Mouse (Mus musculus) CH12F3 (cell line): ENCODE data around the gene Lcor.

Source experiments
- in situ Hi-C: fragments of 300-500 bp; cut with MboI; formaldehyde crosslinking; loops from 2 replicates; pipeline ENCODE4 v1.14.3; 2020; ENCODE audit warnings: low sequenced_read_pairs

The Lcor gene

DNA sequence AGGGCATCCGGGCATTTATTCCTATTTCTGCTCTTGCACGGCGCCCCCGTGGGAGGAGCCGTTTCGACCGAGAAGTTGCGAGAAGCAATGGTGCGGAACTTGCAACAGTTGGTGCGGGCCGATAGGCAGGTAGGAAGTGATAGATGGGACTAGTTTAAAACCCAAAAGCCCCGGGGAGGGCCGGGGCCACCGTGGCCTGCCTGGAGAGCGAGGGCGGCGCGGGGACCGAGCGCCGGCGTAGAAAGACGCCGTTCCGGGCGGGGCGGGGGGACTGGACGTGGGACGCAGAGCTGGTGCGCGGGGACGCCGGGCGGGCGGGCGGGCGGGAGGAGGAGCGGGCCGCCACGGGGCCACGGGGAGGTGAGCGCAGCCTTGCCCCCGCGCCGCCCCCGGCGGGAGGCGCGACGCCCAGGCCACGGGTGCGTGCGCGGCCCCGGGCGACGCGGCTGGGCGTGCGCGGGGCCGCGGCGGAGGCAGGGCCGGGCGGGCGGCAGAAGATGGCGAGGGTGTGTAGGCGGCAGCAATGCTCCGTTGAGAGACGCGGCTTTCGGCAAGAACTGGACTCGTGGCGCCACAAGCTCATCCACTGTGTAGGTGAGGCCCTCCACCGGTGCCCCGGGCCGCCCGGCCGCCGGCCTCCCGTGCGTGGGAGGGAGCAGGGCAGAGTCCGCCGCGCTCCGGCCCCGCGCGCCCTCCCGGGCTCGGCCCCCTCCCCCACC is at the start of gene Lcor:
TSS of gene Lcor (plus strand) at position 448 of the 719 bp plus-strand sequence.
- in situ Hi-C loops, result no loop called here

DNA sequence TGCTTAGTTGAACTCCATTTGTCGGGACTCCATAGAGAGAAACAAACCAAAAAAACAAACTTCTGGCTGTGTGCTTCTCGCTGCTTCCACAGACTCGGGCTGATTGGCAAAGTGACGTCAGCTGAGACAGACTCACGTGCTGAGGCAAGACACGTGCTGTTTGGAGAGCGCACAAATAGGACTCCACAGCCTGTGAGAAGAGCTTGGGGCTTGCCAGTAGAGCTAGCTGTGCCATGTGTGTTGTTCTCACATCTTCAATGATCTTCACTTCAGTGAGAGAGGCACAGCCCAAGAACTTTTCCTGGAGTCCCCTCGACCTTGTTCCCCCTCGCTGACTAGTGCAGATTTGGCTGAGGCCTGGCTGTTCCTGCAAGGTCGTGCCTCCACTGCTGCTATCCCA is 47.1 kb upstream of the Lcor start:
- in situ Hi-C loops, result no loop called here

DNA sequence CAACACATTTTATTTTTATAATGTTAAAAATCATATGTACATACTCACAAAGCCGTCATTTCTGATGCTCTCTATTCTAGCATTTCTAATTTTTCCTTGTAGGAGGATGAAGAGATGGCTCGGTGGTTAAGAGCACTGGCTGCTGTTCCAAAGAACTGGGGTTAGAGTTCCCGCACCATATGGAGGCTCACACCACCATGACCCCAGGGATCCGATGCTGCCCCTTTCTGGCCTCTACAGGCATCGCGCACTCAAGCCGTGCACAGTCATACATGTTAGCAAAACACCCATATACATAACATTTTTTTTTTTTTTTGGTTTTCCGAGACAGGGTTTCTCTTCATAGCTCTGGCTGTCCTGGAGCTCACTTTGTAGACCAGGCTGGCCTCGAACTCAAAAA is 46.0 kb upstream of the Lcor start:
- in situ Hi-C loops, result no loop called here

DNA sequence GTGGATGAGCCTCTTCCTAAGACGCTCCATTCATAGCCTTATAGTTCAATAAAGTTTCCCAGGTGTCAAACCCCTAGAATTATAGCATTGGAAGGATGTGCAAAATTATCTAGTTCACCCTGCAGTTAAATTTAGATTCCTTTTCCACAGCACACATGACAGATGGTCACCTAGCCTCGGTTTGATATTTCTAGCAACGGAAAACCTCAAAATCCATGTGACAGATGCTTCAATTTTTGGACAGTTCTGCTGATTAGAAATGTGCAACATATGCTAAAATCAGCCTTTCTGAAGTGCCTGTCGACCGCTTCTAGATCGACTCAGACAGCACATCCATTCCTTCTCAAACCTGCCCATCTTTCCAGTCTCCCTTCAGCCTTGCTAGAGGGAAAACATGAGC is 43.5 kb upstream of the Lcor start:
- in situ Hi-C loops, result no loop called here

DNA sequence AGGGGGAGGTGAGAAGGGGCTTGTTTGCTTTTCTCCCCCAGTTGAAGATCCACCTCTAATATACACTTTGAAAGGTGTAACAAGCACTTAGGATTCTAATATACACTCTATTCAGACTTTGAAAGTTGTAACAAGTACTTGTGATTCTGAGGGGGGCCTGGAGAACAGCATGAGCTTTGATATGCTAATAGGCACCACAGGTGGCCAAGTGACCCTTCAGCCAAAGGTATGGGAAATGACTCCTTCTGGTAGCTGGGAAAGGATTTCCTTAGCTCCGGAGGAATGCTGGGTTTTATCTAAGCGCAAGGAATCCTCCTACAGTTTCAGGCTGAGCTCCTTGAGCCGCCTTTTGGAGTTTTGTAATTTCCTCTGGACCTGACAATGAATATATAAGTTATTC is 41.0 kb upstream of the Lcor start:
- in situ Hi-C loops, result no loop called here

DNA sequence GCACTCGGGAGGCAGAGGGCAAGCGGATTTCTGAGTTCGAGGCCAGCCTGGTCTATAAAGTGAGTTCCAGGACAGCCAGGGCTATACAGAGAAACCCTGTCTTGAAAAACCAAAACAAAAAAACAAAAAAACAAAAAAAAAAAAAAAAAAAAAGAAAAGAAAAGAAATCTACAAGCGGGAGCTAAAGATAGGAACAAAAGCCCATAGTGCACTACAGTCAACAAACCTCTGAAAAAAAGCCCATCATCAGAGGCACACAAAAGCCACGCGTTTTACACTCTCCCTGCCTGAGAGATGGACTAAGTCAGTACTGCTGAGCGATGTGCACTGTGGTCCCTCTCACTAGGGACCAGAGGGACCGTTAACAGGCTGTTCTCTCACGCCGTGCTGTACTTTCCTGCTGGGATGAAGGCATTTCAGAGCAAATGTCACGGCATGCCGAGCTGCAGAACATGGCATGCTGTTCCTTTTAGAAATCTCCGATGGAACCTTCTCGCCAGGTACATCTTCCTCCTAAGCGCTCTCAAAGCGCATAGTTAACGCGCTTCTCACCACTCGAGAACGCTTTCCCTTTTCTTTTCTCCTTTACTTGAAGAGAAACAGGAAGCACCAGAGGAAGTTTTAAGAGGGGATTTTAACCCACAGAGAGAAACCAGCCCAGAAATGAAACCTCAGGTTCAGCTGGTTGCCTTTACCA is 40.4 kb upstream of the Lcor start:
- in situ Hi-C loops, result no loop called here

DNA sequence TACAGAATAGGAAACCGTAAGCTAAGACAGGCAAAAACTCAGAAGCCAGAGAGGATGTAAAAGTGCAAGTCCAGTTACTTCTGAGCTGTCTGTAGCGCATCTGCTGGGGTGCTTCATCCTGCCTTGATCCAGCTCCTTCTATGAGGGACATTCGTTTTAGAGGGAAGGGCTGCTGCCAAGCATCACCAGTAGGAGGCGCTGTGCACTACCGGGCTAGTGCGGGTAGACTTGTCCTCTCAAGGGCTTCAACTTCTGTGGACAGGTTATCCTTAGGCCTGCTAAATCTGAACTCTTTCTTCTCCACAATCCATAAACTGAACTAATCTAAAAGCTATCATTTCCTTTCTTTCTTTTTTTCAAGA is 39.8 kb upstream of the Lcor start:
- in situ Hi-C loops, result no loop called here

DNA sequence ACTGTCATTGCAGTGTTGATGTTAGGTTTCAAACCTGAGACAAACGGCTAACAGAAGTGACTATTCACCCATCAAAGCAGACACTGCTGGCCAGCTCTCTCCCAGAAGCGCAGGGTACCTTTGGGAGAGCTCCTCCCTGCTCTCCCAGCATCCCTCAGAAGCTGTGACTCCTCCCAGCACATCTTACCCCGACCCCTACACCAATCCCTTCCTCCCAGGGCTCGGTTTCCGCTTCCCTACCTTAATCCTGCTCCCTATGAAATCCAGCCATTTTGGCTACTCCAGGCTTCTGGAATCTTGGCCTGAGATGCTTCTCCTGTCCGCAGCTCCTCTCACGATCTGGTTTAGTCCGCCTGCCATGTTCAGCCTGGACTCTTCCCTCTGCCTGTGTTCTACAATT is 37.9 kb upstream of the Lcor start:
- in situ Hi-C loops, result no loop called here

DNA sequence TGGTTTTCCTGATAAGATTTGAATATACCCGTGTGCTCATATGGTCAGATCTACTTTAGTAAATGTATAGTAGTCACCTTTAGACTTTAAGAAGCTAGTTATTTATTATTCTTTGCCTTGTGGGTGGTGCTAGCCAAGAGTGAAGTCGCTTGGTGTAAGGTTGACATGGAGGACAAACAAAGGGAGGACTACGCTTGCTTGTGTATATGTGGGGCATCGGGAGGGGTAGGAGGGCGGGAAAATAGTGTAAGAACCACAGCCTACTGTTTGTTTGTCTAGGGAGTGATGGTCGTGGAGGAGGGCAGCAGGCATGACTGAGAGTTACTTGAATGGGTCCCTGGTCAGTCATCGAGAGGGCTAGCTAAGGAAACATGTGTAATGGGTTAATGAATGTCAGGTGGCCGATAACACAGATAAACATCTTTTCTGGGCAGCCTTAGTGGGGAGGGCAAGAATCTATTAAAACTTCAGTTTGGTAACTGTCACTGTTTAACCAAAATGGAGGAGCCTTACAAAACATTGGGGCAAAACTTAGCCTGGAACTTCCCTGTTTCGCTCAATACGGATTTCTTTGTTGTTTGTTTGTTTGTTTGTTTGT is 37.3 kb upstream of the Lcor start:
- in situ Hi-C loops, result no loop called here

DNA sequence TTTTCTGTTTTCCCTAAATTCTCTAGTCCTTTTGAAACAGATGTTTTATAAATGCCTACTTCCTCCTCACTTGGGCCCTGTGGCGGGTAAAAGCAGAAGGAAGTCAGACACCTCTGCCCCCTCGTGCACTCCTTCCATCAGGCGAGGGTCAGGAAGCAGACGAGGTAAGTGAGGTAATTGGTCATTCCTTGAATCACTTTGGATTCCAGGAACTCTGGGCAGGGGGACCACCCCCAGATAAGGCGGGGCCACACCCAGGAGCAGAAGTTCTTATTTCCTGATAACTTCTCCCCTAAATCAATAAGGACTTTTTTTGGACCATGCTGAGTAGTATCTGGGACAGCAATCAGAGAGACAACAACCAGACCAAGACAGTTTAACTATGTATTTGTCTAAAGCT is 36.7 kb upstream of the Lcor start:
- in situ Hi-C loops, result no loop called here

DNA sequence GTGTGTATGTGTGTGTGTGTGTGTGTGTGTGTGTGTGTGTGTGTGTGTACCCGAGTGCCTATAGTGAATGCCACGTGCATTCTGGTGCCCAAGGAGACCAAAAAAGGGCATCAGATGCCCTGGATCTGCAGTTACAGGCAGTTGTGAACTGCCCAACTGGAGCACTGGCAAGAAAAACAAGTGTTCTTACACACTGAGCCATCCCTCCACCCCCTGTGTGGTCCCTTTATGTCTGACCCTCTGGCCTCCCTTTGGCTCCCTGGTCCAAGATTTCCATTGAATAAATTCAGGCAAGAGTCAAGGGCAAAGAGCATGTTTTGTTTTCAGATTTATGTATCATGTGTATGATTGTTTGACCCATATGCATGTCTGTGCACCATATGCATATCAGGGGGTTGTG is 35.3 kb upstream of the Lcor start:
- in situ Hi-C loops, result no loop called here

DNA sequence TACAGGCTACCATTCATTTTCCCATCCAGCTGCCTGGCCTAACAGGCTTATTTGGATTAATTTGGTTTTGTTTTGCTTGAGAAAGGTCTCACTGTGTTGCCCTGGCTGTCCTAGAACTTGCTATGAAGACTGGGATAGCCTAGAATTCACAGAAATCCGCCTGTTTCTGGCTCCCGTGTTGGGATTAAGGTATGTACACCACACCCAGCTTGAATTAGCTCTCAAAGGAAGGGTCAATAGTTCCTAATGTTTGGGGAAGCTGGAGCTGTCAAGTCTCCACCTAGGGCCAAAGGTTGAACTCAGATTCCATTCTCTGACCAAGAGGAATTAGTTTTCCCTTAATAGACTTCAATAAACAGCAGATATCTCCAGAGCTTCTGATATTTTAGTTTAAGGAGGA is 34.7 kb upstream of the Lcor start:
- in situ Hi-C loops, result no loop called here

DNA sequence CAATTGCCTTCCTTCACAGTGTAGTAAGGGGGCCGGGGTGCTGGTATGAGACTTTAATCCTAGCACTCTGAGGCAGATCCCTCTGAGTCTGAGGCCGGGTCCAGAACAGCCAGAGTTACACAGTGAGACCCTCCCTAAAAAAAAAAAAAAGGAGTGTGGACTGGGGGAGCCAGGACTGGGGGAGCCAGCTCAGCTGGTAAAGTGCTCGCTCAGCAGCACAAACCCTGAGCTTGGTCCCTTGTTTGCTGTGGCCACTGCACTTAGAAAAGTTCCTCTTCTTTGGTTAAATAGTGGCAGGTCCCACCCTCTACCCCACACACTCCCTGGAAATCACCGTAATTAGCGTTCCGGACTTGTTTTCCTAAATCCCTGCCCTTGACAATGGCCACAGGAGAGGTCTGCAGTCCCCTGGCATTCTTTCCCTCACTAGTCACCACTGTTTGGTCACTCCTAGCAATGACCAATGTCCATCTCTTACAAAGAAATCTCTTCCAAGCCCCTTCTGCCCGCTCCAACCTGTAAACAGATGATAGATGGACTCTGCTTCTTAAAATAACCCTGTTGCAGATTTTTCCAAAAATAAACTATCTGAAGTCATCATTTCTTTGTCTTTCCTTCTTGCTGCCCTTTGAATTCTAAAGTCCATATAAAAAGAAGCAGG is 32.9 kb upstream of the Lcor start:
- in situ Hi-C loops, result loop anchor here (25.0 kb wide), 1 partner anchor 137 kb away; no protein-coding TSS in a partner anchor

DNA sequence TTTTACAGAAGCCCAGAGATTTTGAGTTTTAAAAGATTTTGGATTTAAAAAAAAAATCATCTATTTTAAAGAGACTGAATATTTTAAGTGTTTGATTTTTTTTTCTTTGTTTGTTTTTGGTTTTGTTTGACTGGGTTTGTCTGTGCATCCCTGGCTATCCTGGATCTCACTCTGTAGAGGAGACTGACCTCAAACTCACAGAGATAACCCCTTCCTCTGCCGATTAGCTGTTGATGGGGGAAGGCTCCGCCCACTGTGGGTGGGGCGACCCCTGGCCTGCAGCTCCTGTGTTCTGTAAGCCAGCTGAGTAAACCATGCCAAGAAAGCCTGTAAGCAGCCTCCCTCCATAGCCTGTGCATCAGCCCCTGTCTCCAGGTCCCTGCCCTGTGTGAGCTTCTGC is 30.3 kb upstream of the Lcor start:
- in situ Hi-C loops, result loop anchor here (25.0 kb wide), 1 partner anchor 140 kb away; no protein-coding TSS in a partner anchor

DNA sequence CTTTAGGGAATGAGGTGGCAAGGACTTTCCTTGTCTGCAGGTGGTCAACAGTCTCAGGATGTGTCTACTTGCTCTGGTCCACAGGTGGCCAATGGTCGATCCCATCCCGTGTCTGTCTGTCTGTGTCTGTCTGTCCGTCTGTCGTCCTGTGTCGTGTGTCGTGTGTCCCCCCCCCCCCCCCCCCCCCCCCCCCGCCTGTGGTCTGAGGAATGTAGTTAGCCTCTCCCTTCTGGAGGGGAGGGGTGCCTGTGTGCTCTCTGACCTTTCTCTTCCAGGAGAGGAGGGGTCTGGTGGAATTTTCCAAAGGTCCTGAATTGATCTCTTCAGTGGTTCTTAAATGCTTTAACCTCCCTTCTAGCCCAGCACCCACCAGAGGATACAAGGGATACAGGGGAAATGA is 27.8 kb upstream of the Lcor start:
- in situ Hi-C loops, result loop anchor here (25.0 kb wide), 1 partner anchor 142 kb away; no protein-coding TSS in a partner anchor

DNA sequence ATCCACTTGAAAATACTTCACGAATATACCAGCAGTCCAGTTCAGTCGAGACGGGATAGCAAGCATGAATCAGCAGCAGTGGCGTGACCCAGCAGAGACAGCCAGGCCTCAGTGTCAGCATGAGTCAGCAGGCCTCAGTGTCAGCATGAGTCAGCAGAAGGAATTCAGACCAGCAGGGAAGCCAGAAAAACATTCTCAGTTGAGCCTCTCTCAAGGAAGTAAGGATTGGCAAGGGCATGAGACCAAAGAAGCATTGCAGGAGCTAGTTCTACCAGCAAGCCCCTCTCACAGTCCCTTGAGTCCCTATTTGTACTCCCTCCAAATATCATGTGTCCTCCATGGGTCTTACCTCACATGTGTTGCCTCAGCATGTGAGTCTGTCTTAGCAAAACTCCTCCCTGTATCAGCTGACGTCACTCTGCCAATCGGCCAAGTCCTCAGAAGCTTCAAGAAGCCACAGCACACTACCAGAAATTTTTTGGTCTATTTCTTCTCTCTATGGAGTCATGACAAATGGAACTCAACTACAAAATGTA is 27.3 kb upstream of the Lcor start:
- in situ Hi-C loops, result loop anchor here (25.0 kb wide), 1 partner anchor 143 kb away; no protein-coding TSS in a partner anchor

DNA sequence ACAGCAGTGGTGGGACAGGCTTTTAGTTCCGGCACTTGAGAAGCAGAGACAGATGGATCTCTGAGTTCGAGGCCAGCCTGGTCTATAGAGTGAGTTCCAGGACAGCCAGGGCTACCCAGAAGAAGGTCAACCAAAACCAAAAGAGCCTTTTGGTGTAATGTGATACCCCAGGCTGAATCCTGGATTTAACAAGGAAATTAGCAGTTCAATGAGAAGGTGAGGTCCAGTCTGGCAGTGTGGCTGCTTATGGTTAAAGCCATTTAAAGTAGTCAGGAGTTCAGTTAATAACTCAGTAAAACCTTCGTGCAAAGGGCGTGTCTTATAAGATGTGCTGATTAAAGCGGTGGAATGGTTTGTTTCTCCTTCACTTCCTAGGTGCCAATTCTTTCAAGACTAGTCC is 25.3 kb upstream of the Lcor start:
- in situ Hi-C loops, result loop anchor here (25.0 kb wide), 1 partner anchor 145 kb away; no protein-coding TSS in a partner anchor

DNA sequence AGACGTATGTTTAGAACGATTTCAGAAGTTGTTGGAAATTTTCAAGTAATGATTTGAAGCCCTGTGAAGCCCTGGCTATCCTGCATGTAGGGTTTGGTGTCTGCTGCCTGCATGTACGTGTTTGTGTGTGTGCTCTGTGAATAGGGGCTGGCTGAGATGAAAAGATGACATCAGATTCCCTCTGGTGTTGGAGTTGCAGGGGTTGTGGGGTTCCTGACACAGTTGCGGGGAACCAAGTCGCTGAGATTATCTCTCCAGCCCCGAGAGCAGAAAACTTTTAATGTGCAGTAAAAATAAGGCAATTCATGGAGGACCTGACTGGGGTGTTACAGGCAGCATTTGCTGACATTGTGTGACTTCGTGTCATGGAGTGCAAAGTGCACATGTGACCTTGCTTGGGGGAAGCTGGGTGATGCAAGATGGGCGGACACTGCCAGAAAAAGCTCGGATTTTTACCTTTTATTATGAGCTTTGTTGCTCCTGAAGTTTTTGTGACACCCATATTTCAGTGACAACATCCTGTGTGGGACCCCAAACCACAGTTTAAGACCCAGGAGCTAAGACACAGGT is 20.2 kb upstream of the Lcor start:
- in situ Hi-C loops, result loop anchor here (25.0 kb wide), 1 partner anchor 150 kb away; no protein-coding TSS in a partner anchor

DNA sequence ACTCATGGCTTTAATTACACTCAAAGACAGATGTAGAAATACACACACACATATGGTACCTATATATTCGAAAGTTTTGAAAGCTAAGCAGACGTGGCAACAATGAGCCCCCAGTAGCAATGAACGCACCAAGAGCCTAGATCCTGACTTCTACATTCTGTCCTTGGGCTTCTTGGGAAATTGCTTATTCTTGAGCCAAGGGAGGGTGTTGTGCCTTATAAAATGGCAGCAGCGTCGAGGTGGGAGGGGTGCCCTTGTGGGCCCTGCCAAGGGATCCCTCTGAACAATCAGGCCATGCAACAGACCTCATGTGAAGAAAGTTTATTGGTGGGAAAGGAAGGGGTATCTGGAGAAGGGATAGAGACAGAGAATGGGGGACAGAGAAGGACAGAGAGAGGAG is 18.6 kb upstream of the Lcor start:
- in situ Hi-C loops, result loop anchor here (25.0 kb wide), 1 partner anchor 152 kb away; no protein-coding TSS in a partner anchor

DNA sequence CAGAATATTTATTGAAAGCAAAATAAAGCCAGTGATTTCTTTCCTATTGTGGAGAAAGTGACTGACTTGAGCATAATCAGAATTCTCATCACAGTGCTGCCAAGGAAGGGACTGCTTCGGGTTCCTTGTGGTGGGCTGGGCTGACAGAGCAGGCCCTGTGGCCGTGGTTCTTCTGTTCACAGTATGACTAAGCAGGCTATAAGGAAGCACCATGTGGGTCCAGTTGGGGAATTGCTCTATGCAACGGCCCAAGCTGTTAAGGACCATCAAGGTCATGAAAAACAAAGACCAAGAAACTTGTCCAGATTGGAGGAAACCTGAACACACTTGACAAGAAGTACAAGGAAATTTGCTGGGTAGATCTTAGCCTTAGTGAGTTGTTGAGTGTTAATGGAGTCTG is 16.0 kb upstream of the Lcor start:
- in situ Hi-C loops, result loop anchor here (25.0 kb wide), 1 partner anchor 154 kb away; no protein-coding TSS in a partner anchor
